Mouse (Mus musculus) Patski (cell line): ENCODE results near the gene Klrg2. TPM values are rescaled to one million over a fixed set of nuclear protein-coding genes. Genes with fewer than 3 reads are reported as not detected.

Source experiments
- ATAC-seq: fragments of 100-300 bp; one replicate; pipeline ENCODE4 v1.8.0; 2021
- CTCF ChIA-PET: fragments of 350-600 bp; sonication (Branson Sonifier 250); formaldehyde crosslinking; loops from one replicate; lab custom pipeline; 2022; ENCODE audit warnings: inconsistent platforms; lab: Charles Lee
- POLR2A ChIA-PET: fragments of 350-600 bp; sonication (Branson Sonifier 250); formaldehyde crosslinking; loops from one replicate; lab custom pipeline; 2022; ENCODE audit warnings: antibody characterized with exemption, inconsistent platforms; lab: Charles Lee
- DNase-seq: peaks from one replicate; pipeline ENCODE4 v3.0.0-alpha.2; 2011; ENCODE audit warnings: low read depth, low spot score
- H3K27me3 ChIP-seq: fragments of 371-371 bp; one replicate; pipeline ENCODE4 v1.5.1; 2021
- CTCF ChIP-seq: fragments of 100-300 bp; IDR thresholded peaks from one replicate; pipeline ENCODE4 v1.5.1; 2021
- in situ Hi-C: fragments of 300-500 bp; cut with MboI; formaldehyde crosslinking; loops from 3 replicates; pipeline ENCODE4 v1.11.1; 2018; ENCODE audit warnings: low pct_unique_long_range_greater_than_20kb, mixed read lengths
- polyA plus RNA-seq: library from polyadenylated mRNA; unstranded; gene quantifications from one replicate; pipeline ENCODE4 v1.2.3, GENCODE M21; 2021

The Klrg2 gene
- polyA plus RNA-seq, 1 experiment from 2014 or later: 24.7 TPM

- CTCF ChIA-PET: interaction anchor here (1.5 kb wide), 1 partner anchor 11 kb away, joined by 6 read pairs; no protein-coding TSS in a partner anchor
- no peak for DNase-seq
- ATAC-seq: no peak
- in situ Hi-C loops: no loop called here
- no peak for TF ChIP-seq CTCF
- POLR2A ChIA-PET: no interaction called here
- H3K27me3 ChIP-seq: no peaks in the 10 kb centered on the region
Observed at GRCm38 (mm10) chr6:38661626-38662025, 24.6 kb upstream of the Klrg2 start.

DNA sequence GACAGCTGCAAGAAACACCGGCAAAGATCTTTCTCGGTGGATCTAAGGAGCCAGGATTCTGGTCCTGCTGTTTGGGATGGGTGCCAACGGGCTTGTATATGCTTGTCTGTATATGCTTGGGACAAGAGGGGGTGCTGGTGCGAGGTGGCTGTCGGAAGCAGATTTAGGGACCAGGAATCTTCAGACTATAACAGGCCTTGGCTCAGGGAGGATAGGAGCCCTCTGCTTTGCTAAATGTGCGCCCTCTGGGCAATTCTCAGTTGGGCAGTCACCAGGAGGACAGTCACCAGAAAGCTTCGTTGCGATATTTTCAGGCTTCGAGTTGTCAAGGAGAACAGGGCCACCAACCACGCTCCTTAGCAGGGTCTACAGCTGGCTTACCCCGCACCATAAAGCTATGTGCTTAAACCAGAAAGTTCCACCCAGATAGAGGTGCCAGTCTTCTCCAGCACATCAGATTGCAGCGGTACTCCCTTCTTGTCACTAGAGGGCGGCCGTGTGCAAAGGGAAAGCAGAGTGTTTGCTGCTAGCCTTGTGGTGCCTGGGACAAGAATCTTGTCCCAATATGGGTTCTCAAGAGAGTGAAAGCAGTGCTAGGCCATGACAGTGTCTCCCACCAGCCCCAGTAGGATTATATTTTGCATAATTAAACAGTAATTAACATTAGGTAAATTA is 13.4 kb upstream of the Klrg2 start:
- peak; percentile 93 for TF ChIP-seq CTCF
- no peak for DNase-seq
- peak; percentile 81 for ATAC-seq
- CTCF ChIA-PET: interaction anchor here (0.7 to 5.3 kb wide), 17 partner anchors 9 to 416 kb away, joined by 3 to 48 read pairs (median 4); partner anchors contain the start of genes Clec2l and Klrg2
- in situ Hi-C loops: no loop called here
- H3K27me3 ChIP-seq: no peaks in the 10 kb centered on the region
- POLR2A ChIA-PET: no interaction called here

- ChIA-PET CTCF (interaction anchor here (1.2 to 5.3 kb wide), 9 partner anchors 11 to 263 kb away, joined by 3 to 48 read pairs (median 6); partner anchors contain the start of gene Klrg2), POLR2A (no interaction called here)
- in situ Hi-C loops: loop anchor here (5.0 kb wide), 1 partner anchor 38 kb away; no protein-coding TSS in a partner anchor
- DNase-seq (no peak), ATAC-seq (no peak)
- H3K27me3 ChIP-seq: no peaks in the 10 kb centered on the region
- peak; percentile 48 for TF ChIP-seq CTCF
Observed at GRCm38 (mm10) chr6:38649545-38649944, 12.5 kb upstream of the Klrg2 start.

- H3K27me3 ChIP-seq: no peaks in the 10 kb centered on the region
- DNase-seq (no peak), ATAC-seq (peak; percentile 2)
- POLR2A ChIA-PET: no interaction called here
- in situ Hi-C loops: no loop called here
- TF ChIP-seq CTCF: no peak
- CTCF ChIA-PET: no interaction called here
Observed at GRCm38 (mm10) chr6:38643039-38643438, 6.0 kb upstream of the Klrg2 start.

- in situ Hi-C loops: no loop called here
Observed at GRCm38 (mm10) chr6:38642593-38642992, 5.6 kb upstream of the Klrg2 start.

GRCm38 (mm10) chr6:38641645-38642044 is 4.6 kb upstream of the Klrg2 start:
- in situ Hi-C loops: no loop called here
- TF ChIP-seq CTCF: no peak
- no peak for DNase-seq
- H3K27me3 ChIP-seq: no peaks in the 10 kb centered on the region
- CTCF ChIA-PET: interaction anchor here (0.9 to 2.0 kb wide), 4 partner anchors 9 to 54 kb away, joined by 3 to 7 read pairs (median 6); no protein-coding TSS in a partner anchor
- ATAC-seq: no peak
- POLR2A ChIA-PET: interaction anchor here (0.6 to 0.7 kb wide), 2 partner anchors 61 to 505 kb away, joined by 3 read pairs; no protein-coding TSS in a partner anchor

More at GRCm38 (mm10) chr6:38642593-38642992, 5.6 kb upstream of the Klrg2 start:
- DNase-seq (no peak), ATAC-seq (peak; percentile 80)
- no peak for TF ChIP-seq CTCF
- H3K27me3 ChIP-seq: no peaks in the 10 kb centered on the region
- ChIA-PET CTCF (interaction anchor here (1.5 to 1.9 kb wide), 2 partner anchors 17 to 53 kb away, joined by 6 to 7 read pairs; no protein-coding TSS in a partner anchor), POLR2A (no interaction called here)

GRCm38 (mm10) chr6:38641228-38641627 is 4.2 kb upstream of the Klrg2 start:
- POLR2A ChIA-PET: interaction anchor here (0.6 kb wide), 1 partner anchor 505 kb away, joined by 3 read pairs; no protein-coding TSS in a partner anchor
- DNase-seq (no peak), ATAC-seq (no peak)
- TF ChIP-seq CTCF: no peak
- no peaks in the 10 kb centered on the region for H3K27me3 ChIP-seq
- CTCF ChIA-PET: interaction anchor here (0.9 to 2.0 kb wide), 4 partner anchors 9 to 54 kb away, joined by 3 to 7 read pairs (median 6); no protein-coding TSS in a partner anchor
- in situ Hi-C loops: no loop called here

GRCm38 (mm10) chr6:38640401-38640800 is 3.4 kb upstream of the Klrg2 start:
- ChIA-PET CTCF (interaction anchor here (2.0 kb wide), 1 partner anchor 10 kb away, joined by 7 read pairs; no protein-coding TSS in a partner anchor), POLR2A (no interaction called here)
- no peak for TF ChIP-seq CTCF
- DNase-seq (no peak), ATAC-seq (no peak)
- H3K27me3 ChIP-seq: no peaks in the 10 kb centered on the region
- in situ Hi-C loops: no loop called here

DNA sequence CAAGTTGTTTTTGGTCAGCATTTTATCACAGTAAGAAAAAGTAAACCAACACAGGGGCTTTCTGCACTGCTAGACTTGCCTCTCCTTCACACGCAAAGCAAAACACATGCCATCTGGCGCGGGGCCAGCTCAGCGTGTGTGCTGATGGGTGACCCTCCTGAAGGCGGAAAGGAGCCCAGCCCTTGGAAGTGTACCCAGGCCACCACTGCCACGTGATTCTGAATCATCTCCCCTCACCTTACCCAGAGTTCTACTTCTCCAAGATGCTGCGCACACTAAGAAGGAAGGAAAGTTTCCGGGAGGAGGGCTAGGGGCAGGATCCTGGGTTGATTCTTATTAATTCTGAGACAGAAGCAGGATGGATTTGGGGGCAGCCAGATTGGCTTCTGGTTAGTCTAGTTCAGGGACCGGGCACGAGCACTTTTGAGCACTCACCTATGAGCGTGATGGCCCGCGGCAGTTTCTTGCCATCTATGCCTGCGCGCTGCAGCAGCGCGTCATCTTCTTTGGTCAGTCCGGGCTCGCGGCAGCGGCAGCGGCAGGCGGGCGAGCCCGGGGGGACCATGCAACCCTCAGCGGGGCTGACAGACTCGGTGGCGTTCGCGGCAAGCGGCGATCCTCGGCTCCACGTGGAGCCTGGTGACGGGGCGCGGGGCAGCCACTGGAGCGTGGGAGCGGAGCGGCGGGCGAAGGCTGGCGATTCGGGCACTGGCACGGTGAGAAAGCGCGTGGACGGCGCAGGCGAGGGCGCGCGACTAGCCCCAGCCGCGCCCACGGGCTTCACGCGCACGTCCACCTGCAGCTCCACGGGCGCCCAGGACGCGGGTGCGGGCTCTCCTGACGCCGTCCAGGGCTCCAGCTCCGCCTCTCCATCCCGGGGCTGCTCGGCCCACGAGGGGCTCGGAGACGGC is 846 bp downstream of the Klrg2 start:
- DNase-seq (no peak), ATAC-seq (peak; percentile 31)
- ChIA-PET CTCF (interaction anchor here (1.4 kb wide), 2 partner anchors 14 to 21 kb away, joined by 3 to 6 read pairs; no protein-coding TSS in a partner anchor), POLR2A (interaction anchor here (0.8 kb wide), 1 partner anchor 40 kb away, joined by 3 read pairs; no protein-coding TSS in a partner anchor)
- no peak for TF ChIP-seq CTCF
- in situ Hi-C loops: no loop called here
- H3K27me3 ChIP-seq: no peaks in the 10 kb centered on the region

DNA sequence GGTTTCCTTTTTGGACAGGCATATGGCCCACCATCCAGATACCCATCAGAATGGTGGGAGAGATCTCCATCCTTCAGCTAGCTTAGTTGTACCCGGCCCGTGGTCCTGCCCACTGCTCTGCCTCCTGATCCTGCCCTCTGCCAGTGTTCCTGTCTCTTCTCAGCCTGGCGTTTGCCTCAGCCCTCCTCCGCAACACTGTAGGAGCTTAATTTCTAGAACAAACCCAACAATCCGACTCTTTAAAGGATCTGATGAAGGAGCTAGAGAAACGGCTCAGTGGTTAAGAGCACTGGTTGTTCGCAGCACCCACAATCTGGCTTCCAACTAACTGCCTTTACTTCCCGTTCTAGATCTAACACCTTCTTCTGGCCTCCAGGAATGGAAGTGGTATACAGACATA is 2.6 kb downstream of the Klrg2 start:
- no peak for DNase-seq
- ATAC-seq: no peak
- no peaks in the 10 kb centered on the region for H3K27me3 ChIP-seq
- in situ Hi-C loops: no loop called here
- ChIA-PET POLR2A (no interaction called here), CTCF (no interaction called here)
- TF ChIP-seq CTCF: no peak
